Mouse (Mus musculus): ENCODE measurements around the gene Slc4a3. TPM values are rescaled to one million over a fixed set of nuclear protein-coding genes. Genes with fewer than 3 reads are reported as not detected.

The Slc4a3 gene
- polyA plus RNA-seq, 1 experiment from 2014 or later: 7.2 TPM

DNA sequence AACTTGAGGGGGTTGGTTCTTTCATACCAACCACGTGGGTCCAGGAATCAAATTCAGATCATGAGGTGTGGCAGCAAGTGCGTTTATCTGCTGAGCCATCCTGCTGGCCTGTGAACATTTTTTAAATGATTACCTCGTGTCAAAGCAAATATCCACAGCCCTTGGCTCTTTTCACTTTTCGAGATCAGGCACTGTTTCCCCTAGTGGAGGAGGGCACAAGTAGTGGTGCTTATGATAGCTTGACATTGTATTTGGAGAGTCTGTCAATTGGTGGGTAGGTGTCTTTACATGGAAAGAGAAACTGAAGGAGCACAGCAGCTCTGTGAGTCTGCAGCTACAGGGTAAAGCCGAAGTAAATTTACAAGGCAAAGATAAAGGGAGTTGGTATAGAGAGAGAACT, 18.9 kb downstream of the Slc4a3 start:
- no peak overlapping the region for H3K4me2 ChIP-seq
- 72% methylated on average over 5 of the region's 5 CpGs for WGBS
- no peaks in the 10 kb centered on the region for H3K36me3 ChIP-seq (ENCODE audit: control insufficient read depth, insufficient read depth, low read length)
- H3K27ac ChIP-seq (ENCODE audit: low read depth, low read length): no peak overlapping the region
- no peak overlapping the region for H3K4me3 ChIP-seq (ENCODE audit: low read depth, low read length)
- H3K27me3 ChIP-seq (ENCODE audit: control insufficient read depth, insufficient read depth, low read length): no peaks in the 10 kb centered on the region
- DNase-seq (ENCODE audit: low spot score, missing footprints) (no peak), ATAC-seq (ENCODE audit: low FRiP score) (no peak)
- no peak overlapping the region for H3K9ac ChIP-seq (ENCODE audit: low read length)
- H3K9me3 ChIP-seq (ENCODE audit: control insufficient read depth, low read length): no peaks in the 10 kb centered on the region
- peaks cover 2% of the 10 kb centered on the region; the same call in 1 of the 2 replicates for H3K4me1 ChIP-seq (ENCODE audit: control insufficient read depth, insufficient read depth, low read length)

- Histone ChIP-seq H3K27ac (ENCODE audit: low read depth, low read length) (no peak overlapping the region), H3K4me1 (ENCODE audit: control insufficient read depth, insufficient read depth, low read length) (no peaks in the 10 kb centered on the region), H3K9ac (ENCODE audit: low read length) (no peak overlapping the region), H3K36me3 (ENCODE audit: control insufficient read depth, insufficient read depth, low read length) (no peaks in the 10 kb centered on the region), H3K4me2 (no peak overlapping the region), H3K27me3 (ENCODE audit: control insufficient read depth, insufficient read depth, low read length) (no peaks in the 10 kb centered on the region), H3K4me3 (ENCODE audit: low read depth, low read length) (no peak overlapping the region), H3K9me3 (ENCODE audit: control insufficient read depth, low read length) (no peaks in the 10 kb centered on the region)
- ATAC-seq (ENCODE audit: low FRiP score) (no peak), DNase-seq (ENCODE audit: low spot score, missing footprints) (no peak)
- WGBS: 76% methylated on average over 9 of the region's 9 CpGs
Observed at GRCm38 (mm10) chr1:75565616-75566015, 19.6 kb downstream of the Slc4a3 start.

DNA sequence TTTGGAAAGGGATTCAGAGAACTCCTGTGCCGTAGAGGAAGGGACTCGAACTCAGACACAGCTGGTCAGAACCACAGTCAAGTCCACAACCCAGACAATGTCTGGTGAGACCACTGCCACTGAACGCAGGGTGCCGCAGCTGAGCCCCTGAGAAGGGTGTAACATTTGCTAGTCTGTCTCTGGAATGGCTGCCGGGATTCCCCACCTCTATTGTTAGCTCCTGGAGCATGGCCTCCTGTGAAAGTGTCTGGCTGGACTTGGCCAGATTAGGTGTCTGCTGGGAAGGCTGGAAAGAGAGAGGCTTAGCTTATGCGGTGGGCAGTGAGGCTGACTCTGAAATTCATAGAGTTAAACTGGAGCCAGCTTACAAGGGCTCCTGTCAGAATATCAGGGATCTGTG, 24.3 kb downstream of the Slc4a3 start:
- Histone ChIP-seq H3K36me3 (ENCODE audit: control insufficient read depth, insufficient read depth, low read length) (no peaks in the 10 kb centered on the region), H3K4me3 (ENCODE audit: low read depth, low read length) (no peak overlapping the region), H3K9me3 (ENCODE audit: control insufficient read depth, low read length) (no peaks in the 10 kb centered on the region), H3K4me1 (ENCODE audit: control insufficient read depth, insufficient read depth, low read length) (no peaks in the 10 kb centered on the region), H3K4me2 (no peak overlapping the region), H3K27ac (ENCODE audit: low read depth, low read length) (no peak overlapping the region), H3K27me3 (ENCODE audit: control insufficient read depth, insufficient read depth, low read length) (no peaks in the 10 kb centered on the region), H3K9ac (ENCODE audit: low read length) (no peak overlapping the region)
- ATAC-seq (ENCODE audit: low FRiP score): no peak
- 73% methylated on average over 6 of the region's 6 CpGs for WGBS
- no peak for DNase-seq (ENCODE audit: low spot score, missing footprints)

DNA sequence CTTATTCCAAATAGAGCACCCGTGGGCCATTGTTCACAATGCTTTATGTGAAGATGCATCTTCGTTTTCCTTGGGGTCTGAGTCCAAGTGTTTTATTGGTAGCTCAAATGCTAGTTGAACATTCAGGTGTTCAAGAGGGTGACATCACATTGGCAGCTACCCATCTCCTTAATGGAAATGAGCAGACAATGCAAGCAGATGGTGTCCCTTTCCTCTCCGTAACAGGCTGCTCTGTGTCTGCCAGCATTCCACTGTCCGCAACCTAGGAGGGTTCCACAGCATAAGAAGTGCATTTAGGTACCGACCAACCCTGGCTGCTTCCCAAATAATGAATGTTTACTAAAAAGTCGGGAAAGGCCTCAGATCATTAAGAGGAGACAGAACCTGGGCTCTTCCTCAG, 26.7 kb downstream of the Slc4a3 start:
- Histone ChIP-seq H3K9ac (ENCODE audit: low read length) (no peak overlapping the region), H3K27ac (ENCODE audit: low read depth, low read length) (no peak overlapping the region), H3K36me3 (ENCODE audit: control insufficient read depth, insufficient read depth, low read length) (no peaks in the 10 kb centered on the region), H3K4me2 (no peak overlapping the region), H3K27me3 (ENCODE audit: control insufficient read depth, insufficient read depth, low read length) (no peaks in the 10 kb centered on the region), H3K4me3 (ENCODE audit: low read depth, low read length) (no peak overlapping the region), H3K9me3 (ENCODE audit: control insufficient read depth, low read length) (no peaks in the 10 kb centered on the region), H3K4me1 (ENCODE audit: control insufficient read depth, insufficient read depth, low read length) (no peaks in the 10 kb centered on the region)
- no peak for DNase-seq (ENCODE audit: low spot score, missing footprints)
- WGBS: 81% methylated on average over 6 of the region's 6 CpGs
- no peak for ATAC-seq (ENCODE audit: low FRiP score)

DNA sequence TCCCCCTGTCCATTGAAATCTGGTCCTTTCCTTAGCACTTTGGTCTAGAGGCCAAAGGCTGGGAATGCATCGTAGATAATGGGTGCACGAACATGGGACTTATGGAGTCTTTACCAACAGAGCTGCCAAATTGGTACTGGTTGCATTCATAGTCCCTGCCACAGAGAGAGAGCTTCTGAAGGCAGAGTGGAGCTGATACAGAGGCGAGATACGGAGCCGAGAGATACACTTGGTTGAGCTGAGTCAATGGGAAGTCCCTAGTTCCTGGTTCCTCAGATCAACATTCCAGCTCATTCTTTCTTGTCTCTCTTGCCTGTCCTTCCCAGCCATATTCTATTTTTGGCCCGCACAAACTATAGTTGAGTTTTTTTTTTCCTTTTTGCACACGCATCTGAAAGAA, 27.6 kb downstream of the Slc4a3 start:
- no peak overlapping the region for H3K4me2 ChIP-seq
- no peak overlapping the region for H3K4me3 ChIP-seq (ENCODE audit: low read depth, low read length)
- H3K4me1 ChIP-seq (ENCODE audit: control insufficient read depth, insufficient read depth, low read length): no peaks in the 10 kb centered on the region
- H3K27me3 ChIP-seq (ENCODE audit: control insufficient read depth, insufficient read depth, low read length): no peaks in the 10 kb centered on the region
- 69% methylated on average over 7 of the region's 7 CpGs for WGBS
- no peaks in the 10 kb centered on the region for H3K36me3 ChIP-seq (ENCODE audit: control insufficient read depth, insufficient read depth, low read length)
- H3K9me3 ChIP-seq (ENCODE audit: control insufficient read depth, low read length): no peaks in the 10 kb centered on the region
- DNase-seq (ENCODE audit: low spot score, missing footprints) (no peak), ATAC-seq (ENCODE audit: low FRiP score) (no peak)
- no peak overlapping the region for H3K9ac ChIP-seq (ENCODE audit: low read length)
- H3K27ac ChIP-seq (ENCODE audit: low read depth, low read length): no peak overlapping the region

- Histone ChIP-seq H3K27me3 (ENCODE audit: control insufficient read depth, insufficient read depth, low read length) (no peaks in the 10 kb centered on the region), H3K4me3 (ENCODE audit: low read depth, low read length) (no peak overlapping the region), H3K4me1 (ENCODE audit: control insufficient read depth, insufficient read depth, low read length) (no peaks in the 10 kb centered on the region), H3K9ac (ENCODE audit: low read length) (no peak overlapping the region), H3K27ac (ENCODE audit: low read depth, low read length) (no peak overlapping the region), H3K9me3 (ENCODE audit: control insufficient read depth, low read length) (no peaks in the 10 kb centered on the region), H3K4me2 (no peak overlapping the region), H3K36me3 (ENCODE audit: control insufficient read depth, insufficient read depth, low read length) (no peaks in the 10 kb centered on the region)
- no peak for ATAC-seq (ENCODE audit: low FRiP score)
- WGBS: 84% methylated on average over 17 of the region's 17 CpGs
- DNase-seq (ENCODE audit: low spot score, missing footprints): no peak
Observed at GRCm38 (mm10) chr1:75574476-75575310, 28.6 kb downstream of the Slc4a3 start.

DNA sequence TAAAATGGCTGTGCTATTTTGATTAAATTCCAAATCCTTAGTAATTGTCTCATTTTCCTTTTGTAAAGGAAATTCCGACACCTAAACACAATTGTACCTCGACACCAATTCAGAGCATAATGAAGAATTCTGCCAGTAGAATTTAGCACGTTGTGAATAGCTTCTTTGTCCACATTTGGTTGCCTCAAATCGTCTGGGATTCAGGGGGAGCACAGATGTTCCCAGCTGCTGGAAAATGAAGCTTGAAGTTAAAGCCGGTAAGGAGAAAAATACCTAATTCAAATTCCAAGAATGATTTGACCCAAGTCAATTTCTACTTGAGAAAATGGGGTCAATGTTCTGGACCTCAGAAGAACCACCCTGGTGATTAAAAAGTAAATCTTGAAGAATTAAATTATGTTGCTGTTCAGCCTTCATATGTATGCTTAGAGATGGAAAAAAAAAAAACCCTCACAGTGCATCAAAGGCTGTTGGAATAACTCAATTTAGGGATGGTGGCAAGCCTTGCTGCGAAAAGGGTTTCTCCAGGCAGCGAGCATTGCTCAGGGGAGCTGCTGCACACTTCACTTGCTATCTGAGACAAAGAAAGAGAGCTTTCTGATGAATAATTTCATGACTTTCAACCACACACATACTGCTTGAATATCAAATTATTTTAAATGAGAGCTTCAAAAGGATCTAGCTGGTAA, 36.0 kb downstream of the Slc4a3 start:
- H3K9ac ChIP-seq (ENCODE audit: low read length): no peak overlapping the region
- ATAC-seq (ENCODE audit: low FRiP score): no peak
- no peak overlapping the region for H3K4me3 ChIP-seq (ENCODE audit: low read depth, low read length)
- no peaks in the 10 kb centered on the region for H3K27me3 ChIP-seq (ENCODE audit: control insufficient read depth, insufficient read depth, low read length)
- WGBS: 39% methylated on average over 7 of the region's 7 CpGs
- DNase-seq (ENCODE audit: low spot score, missing footprints): no peak
- H3K4me2 ChIP-seq: no peak overlapping the region
- H3K27ac ChIP-seq (ENCODE audit: low read depth, low read length): no peak overlapping the region
- H3K36me3 ChIP-seq (ENCODE audit: control insufficient read depth, insufficient read depth, low read length): no peaks in the 10 kb centered on the region
- no peaks in the 10 kb centered on the region for H3K9me3 ChIP-seq (ENCODE audit: control insufficient read depth, low read length)
- peaks cover 3% of the 10 kb centered on the region; the same call in 1 of the 2 replicates for H3K4me1 ChIP-seq (ENCODE audit: control insufficient read depth, insufficient read depth, low read length)

DNA sequence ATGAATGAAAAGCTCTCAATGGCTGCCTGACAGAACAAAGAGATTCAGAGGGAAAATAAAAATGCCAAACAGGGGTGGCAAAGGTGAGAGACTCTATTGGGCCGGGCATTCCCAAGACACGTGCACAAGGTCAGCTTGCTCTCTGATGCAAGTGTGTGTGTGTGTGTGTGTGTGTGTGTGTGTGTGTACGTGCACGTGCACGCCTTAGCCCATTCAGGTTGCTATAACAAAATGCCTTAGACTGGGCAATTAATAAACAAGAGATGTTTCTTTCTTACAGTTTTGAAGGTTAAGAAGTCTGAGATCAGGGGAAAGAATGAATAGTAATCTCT, 36.5 kb downstream of the Slc4a3 start:
- ATAC-seq (ENCODE audit: low FRiP score) (no peak), DNase-seq (ENCODE audit: low spot score, missing footprints) (no peak)
- no peaks in the 10 kb centered on the region for H3K36me3 ChIP-seq (ENCODE audit: control insufficient read depth, insufficient read depth, low read length)
- peaks cover 3% of the 10 kb centered on the region; the same call in 1 of the 2 replicates for H3K4me1 ChIP-seq (ENCODE audit: control insufficient read depth, insufficient read depth, low read length)
- no peak overlapping the region for H3K4me2 ChIP-seq
- no peak overlapping the region for H3K27ac ChIP-seq (ENCODE audit: low read depth, low read length)
- no peaks in the 10 kb centered on the region for H3K9me3 ChIP-seq (ENCODE audit: control insufficient read depth, low read length)
- no peaks in the 10 kb centered on the region for H3K27me3 ChIP-seq (ENCODE audit: control insufficient read depth, insufficient read depth, low read length)
- no peak overlapping the region for H3K9ac ChIP-seq (ENCODE audit: low read length)
- WGBS: 75% methylated on average over 5 of the region's 5 CpGs
- no peak overlapping the region for H3K4me3 ChIP-seq (ENCODE audit: low read depth, low read length)

DNA sequence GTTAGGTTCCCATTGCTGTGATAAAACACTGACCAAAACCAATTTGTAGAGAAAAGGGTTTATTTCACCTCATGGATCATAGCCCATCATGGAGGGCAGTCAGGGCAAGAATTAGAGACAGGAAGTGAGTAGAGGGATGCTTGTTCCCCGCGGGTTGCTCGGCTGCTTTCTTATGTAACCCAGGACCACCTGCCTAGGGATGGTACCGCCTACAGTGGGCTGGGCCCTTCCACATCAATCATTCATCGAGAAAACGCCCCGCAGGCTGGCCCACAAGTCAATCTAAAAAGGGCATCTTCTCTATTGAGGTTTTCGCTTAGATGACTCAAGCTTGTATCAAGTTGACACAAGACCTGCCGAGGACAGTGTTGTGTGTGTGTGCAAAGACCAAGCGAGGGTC, 37.0 kb downstream of the Slc4a3 start:
- Histone ChIP-seq H3K9me3 (ENCODE audit: control insufficient read depth, low read length) (no peaks in the 10 kb centered on the region), H3K4me3 (ENCODE audit: low read depth, low read length) (no peak overlapping the region), H3K27ac (ENCODE audit: low read depth, low read length) (no peak overlapping the region), H3K36me3 (ENCODE audit: control insufficient read depth, insufficient read depth, low read length) (no peaks in the 10 kb centered on the region), H3K9ac (ENCODE audit: low read length) (no peak overlapping the region), H3K4me1 (ENCODE audit: control insufficient read depth, insufficient read depth, low read length) (peaks cover 3% of the 10 kb centered on the region; the same call in 1 of the 2 replicates), H3K27me3 (ENCODE audit: control insufficient read depth, insufficient read depth, low read length) (no peaks in the 10 kb centered on the region), H3K4me2 (no peak overlapping the region)
- WGBS: 77% methylated on average over 10 of the region's 10 CpGs
- ATAC-seq (ENCODE audit: low FRiP score) (no peak), DNase-seq (ENCODE audit: low spot score, missing footprints) (no peak)

Measured in midbrain, embryonic 11.5 days (tissue).